Mouse (Mus musculus) bone marrow, adult 2 months (tissue): ENCODE data around the gene Ktn1.

ENCODE experiments used
- CTCF ChIP-seq: fragments of 200-500 bp; IDR thresholded peaks from 2 replicates; pipeline ENCODE4 v1.5.1; 2011; ENCODE audit warnings: low read length, control low read depth; ENCODE audit not compliant: control insufficient read depth, insufficient read depth
- POLR2A ChIP-seq: fragments of 200-500 bp; IDR thresholded peaks from 2 replicates; pipeline ENCODE4 v1.6.1; 2011; ENCODE audit warnings: low read depth, mild to moderate bottlenecking, control low read depth, low read length, borderline replicate concordance; ENCODE audit not compliant: control insufficient read depth

GRCm38 (mm10) chr14:47765796-47766195, 117.5 kb downstream of the Ktn1 start:
- TF ChIP-seq CTCF (no peak), POLR2A (no peak)
